Mouse (Mus musculus) embryonic facial prominence, embryonic 12.5 days (tissue): ENCODE measurements around the gene Caln1. TPM values are rescaled to one million over a fixed set of nuclear protein-coding genes. Genes with fewer than 3 reads are reported as not detected.
"Not testable (repeated sequence)": the region's sequence is repeated elsewhere in the genome, so short reads cannot be mapped to it uniquely, and the experiment has no call there.

Experiments used
- ATAC-seq: fragments of 200-750 bp; cut with Nextera tagmentation; 2 replicates; pipeline ENCODE4 v1.8.0; 2017; ENCODE audit not compliant: insufficient number of reproducible peaks, insufficient read depth, low FRiP score, low TSS enrichment
- H3K27ac ChIP-seq: fragments of 300-500 bp; sonication (generic); 2 replicates; pipeline ENCODE4 v1.5.1; 2016; ENCODE audit warnings: mild to moderate bottlenecking
- H3K27me3 ChIP-seq: fragments of 300-500 bp; sonication (generic); 2 replicates; pipeline ENCODE4 v1.6.1; 2016; ENCODE audit warnings: mild to moderate bottlenecking, moderate library complexity
- H3K36me3 ChIP-seq: fragments of 300-500 bp; sonication (generic); 2 replicates; pipeline ENCODE4 v1.6.1; 2016; ENCODE audit warnings: mild to moderate bottlenecking
- H3K4me1 ChIP-seq: fragments of 300-500 bp; sonication (generic); 2 replicates; pipeline ENCODE4 v1.6.1; 2016
- H3K4me2 ChIP-seq: fragments of 300-500 bp; sonication (generic); replicated peaks from 2 replicates; pipeline ENCODE4 v1.6.1; 2016; ENCODE audit warnings: mild to moderate bottlenecking, moderate library complexity
- H3K4me3 ChIP-seq: fragments of 300-500 bp; sonication (generic); 2 replicates; pipeline ENCODE4 v1.5.1; 2016; ENCODE audit warnings: mild to moderate bottlenecking
- H3K9ac ChIP-seq: fragments of 300-500 bp; sonication (generic); 2 replicates; pipeline ENCODE4 v1.6.1; 2016; ENCODE audit warnings: mild to moderate bottlenecking, moderate library complexity
- H3K9me3 ChIP-seq: fragments of 300-500 bp; sonication (generic); 2 replicates; pipeline ENCODE4 v1.6.1; 2016; ENCODE audit warnings: mild to moderate bottlenecking, moderate library complexity
- WGBS: fragments of 180-500 bp; shearing (Covaris S2); methylation state at CpG from one replicate; pipeline ENCODE4 v1.1.7; 2016; 5-methylcytosine and 5-hydroxymethylcytosine counted together
- polyA plus RNA-seq: library from polyadenylated mRNA; unstranded; fragments of >200 nt; fragmentation: Nextera tagmentation; extraction: Ambion mirVana; gene quantifications from 2 replicates; pipeline ENCODE4 v1.2.1, GENCODE M21; 2016

Gene Caln1
- polyA plus RNA-seq, 1 experiment from 2014 or later, result 3.1 TPM

DNA sequence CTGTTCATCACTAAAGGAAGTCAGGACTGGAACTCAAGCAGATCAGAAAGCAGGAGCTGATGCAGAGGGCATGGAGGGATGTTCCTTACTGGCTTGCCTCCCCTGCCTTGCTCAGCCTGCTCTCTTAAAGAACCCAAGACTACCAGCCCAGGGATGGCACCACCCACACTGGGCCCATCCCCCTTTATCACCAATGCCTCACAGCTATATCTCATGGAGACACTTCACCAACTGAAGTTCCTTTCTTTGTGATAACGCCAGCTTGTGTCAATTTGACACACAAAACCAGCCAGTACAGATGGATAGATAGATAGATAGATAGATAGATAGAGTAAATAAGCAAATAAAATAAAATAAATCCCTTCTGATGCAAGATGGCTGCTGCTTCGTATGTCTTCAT, 276.9 kb downstream of the Caln1 start:
- not testable (repeated sequence) for H3K4me3 ChIP-seq, H3K27me3 ChIP-seq, H3K36me3 ChIP-seq, ATAC-seq, H3K9ac ChIP-seq, H3K4me2 ChIP-seq, H3K9me3 ChIP-seq, H3K4me1 ChIP-seq, H3K27ac ChIP-seq
- WGBS, result 86% methylated on average over 2 of the region's 2 CpGs

DNA sequence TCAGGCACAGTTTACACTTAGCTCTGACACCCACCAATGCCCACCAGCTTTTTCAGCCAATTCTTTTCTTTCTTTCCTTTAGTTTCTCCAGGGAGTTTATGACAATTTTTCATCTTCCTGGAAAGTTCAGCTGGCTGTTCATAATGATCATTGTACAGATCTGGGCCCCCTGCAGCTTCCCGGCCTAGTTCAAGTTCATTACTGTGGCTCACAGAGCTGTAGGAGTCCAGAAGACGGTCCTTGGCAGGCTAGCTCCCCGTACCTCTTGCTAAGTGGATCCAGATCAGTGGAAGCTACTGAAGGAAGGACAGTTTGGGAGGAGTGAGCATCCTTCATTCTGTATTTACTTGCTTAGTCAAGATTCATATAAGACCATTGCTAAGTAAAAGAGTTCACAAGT, 288.9 kb downstream of the Caln1 start:
- Histone ChIP-seq H3K4me2 (no peak overlapping the region), H3K9ac (no peak overlapping the region), H3K4me1 (no peaks in the 10 kb centered on the region), H3K27me3 (no peaks in the 10 kb centered on the region), H3K9me3 (no peaks in the 10 kb centered on the region), H3K4me3 (no peak overlapping the region), H3K36me3 (no peaks in the 10 kb centered on the region), H3K27ac (no peak overlapping the region)
- no peak for ATAC-seq
- WGBS, result 70% methylated on average over 3 of the region's 3 CpGs

DNA sequence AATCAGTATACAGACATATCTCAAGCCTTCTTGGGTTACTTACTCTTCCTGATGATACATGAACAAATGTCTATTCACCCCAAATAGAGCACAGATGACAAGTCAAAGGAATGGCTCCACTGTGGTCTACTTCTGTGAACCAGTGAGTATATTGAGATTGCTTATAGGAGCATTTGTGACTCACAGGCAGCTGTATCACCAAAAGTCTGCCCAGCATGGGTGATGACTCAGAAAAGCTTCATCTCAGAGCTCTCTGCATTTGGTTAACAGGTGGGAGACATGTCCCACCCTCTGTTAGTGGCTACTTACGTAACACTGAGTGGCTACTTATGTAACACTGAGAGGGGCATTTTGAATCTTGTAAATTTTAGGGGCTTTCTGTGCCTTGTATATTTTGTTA, 296.8 kb downstream of the Caln1 start:
- no peak for ATAC-seq
- no peaks in the 10 kb centered on the region for H3K27me3 ChIP-seq
- H3K4me3 ChIP-seq, result no peak overlapping the region
- H3K27ac ChIP-seq, result no peak overlapping the region
- no peaks in the 10 kb centered on the region for H3K4me1 ChIP-seq
- H3K9me3 ChIP-seq, result no peaks in the 10 kb centered on the region
- no peak overlapping the region for H3K4me2 ChIP-seq
- no peak overlapping the region for H3K9ac ChIP-seq
- H3K36me3 ChIP-seq, result no peaks in the 10 kb centered on the region
- WGBS, result 81% methylated on average over 1 of the region's 1 CpGs

DNA sequence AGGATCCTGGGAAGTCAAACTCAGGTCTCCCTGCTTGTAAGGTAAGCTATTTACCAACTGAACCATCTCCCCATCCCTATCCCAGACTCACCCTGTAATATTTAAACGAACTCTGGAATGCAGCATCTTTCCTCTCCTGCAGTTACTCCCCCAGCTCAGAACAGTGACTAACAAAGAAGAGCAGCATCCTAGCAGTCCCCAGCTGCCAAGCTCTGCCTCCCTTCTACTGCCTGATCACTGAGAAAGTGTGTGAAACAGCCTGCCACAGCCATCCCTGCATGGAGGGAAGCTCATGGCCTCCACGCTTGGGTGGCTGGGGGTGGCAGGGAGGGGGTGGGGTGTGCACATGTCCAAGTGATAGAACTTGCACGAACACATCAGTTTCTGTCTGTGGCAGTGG, 303.3 kb downstream of the Caln1 start:
- H3K4me3 ChIP-seq, result no peak overlapping the region
- H3K36me3 ChIP-seq, result no peaks in the 10 kb centered on the region
- H3K27me3 ChIP-seq, result no peaks in the 10 kb centered on the region
- H3K27ac ChIP-seq, result no peak overlapping the region
- no peak for ATAC-seq
- H3K9ac ChIP-seq, result no peak overlapping the region
- H3K4me2 ChIP-seq, result no peak overlapping the region
- no peaks in the 10 kb centered on the region for H3K9me3 ChIP-seq
- 54% methylated on average over 3 of the region's 3 CpGs for WGBS
- no peaks in the 10 kb centered on the region for H3K4me1 ChIP-seq

- no peak overlapping the region for H3K9ac ChIP-seq
- 72% methylated on average over 3 of the region's 3 CpGs for WGBS
Measured at GRCm38 (mm10) chr5:130673092-130673491, 303.8 kb downstream of the Caln1 start.

DNA sequence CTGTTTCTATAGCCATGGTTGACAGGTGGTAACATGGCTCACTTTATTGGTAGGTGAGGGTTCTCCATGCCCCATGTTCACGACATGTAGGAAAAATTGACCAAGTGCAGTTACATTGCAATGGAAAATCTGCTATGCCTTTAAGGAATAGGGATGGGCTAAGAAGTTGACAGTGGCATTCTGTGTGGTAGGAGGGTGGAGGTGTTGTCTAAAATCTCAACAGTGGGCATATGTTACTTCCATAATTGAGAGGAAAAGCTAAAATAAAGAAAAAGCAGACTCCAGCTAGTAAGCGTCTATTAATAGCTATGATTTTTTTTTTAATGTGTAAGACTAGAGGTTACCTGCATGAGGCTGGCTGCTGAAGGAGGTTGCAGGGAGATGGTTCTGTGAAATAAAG, 308.6 kb downstream of the Caln1 start:
- no peak overlapping the region for H3K4me3 ChIP-seq
- no peaks in the 10 kb centered on the region for H3K27me3 ChIP-seq
- H3K9ac ChIP-seq, result no peak overlapping the region
- no peak overlapping the region for H3K27ac ChIP-seq
- no peaks in the 10 kb centered on the region for H3K36me3 ChIP-seq
- no peaks in the 10 kb centered on the region for H3K4me1 ChIP-seq
- no peaks in the 10 kb centered on the region for H3K9me3 ChIP-seq
- WGBS, result 85% methylated on average over 2 of the region's 2 CpGs
- ATAC-seq, result no peak
- no peak overlapping the region for H3K4me2 ChIP-seq

More at GRCm38 (mm10) chr5:130673092-130673491, 303.8 kb downstream of the Caln1 start:
- H3K27ac ChIP-seq, result no peak overlapping the region
- ATAC-seq, result no peak
- no peaks in the 10 kb centered on the region for H3K9me3 ChIP-seq
- no peak overlapping the region for H3K4me2 ChIP-seq
- H3K36me3 ChIP-seq, result no peaks in the 10 kb centered on the region
- H3K4me1 ChIP-seq, result no peaks in the 10 kb centered on the region
- no peaks in the 10 kb centered on the region for H3K27me3 ChIP-seq
- H3K4me3 ChIP-seq, result no peak overlapping the region

DNA sequence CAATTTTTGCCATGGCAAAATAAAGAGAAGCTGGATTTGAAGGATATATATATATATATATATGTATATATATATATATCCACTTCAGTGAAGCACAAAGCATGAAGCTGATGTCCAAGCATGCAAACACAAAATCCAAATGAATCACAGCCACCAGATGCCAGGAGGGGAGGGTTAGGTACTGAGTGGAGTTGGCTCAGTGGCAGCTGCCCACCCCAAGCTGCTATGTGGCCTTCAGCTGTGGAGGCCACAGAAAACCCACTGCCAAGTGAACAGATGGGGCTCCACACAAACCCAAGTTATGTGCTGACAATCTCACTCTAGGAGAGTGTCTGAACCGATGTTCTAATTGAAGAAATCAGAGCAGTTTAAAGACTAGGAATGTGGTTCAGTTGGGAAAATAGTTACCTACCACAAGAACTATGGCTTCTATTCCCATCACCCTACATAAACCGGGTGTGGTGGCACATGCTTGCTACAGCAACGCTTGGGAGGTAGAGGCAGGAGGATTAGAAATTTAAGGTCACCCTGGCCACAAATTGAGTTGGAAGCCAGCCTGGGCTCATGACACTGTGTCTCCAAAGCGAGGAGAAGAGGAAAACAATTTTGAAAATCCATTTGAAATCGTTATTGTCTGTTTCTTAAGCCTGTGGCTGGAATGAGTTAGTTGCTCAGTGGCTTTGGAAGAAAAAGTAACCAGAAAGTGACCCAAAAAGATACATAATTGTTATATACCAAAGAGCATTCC, 316.8 kb downstream of the Caln1 start:
- no peak overlapping the region for H3K9ac ChIP-seq
- WGBS, result 75% methylated on average over 5 of the region's 5 CpGs
- no peaks in the 10 kb centered on the region for H3K27me3 ChIP-seq
- no peaks in the 10 kb centered on the region for H3K9me3 ChIP-seq
- no peaks in the 10 kb centered on the region for H3K4me1 ChIP-seq
- H3K4me2 ChIP-seq, result no peak overlapping the region
- no peak overlapping the region for H3K27ac ChIP-seq
- no peaks in the 10 kb centered on the region for H3K36me3 ChIP-seq
- no peak overlapping the region for H3K4me3 ChIP-seq
- ATAC-seq, result no peak

- ATAC-seq, result no peak
- Histone ChIP-seq H3K9me3 (no peaks in the 10 kb centered on the region), H3K4me2 (no peak overlapping the region), H3K27me3 (no peaks in the 10 kb centered on the region), H3K4me3 (no peak overlapping the region), H3K4me1 (no peaks in the 10 kb centered on the region), H3K27ac (no peak overlapping the region), H3K9ac (no peak overlapping the region), H3K36me3 (no peaks in the 10 kb centered on the region)
- WGBS, result 44% methylated on average over 16 of the region's 16 CpGs
Measured at GRCm38 (mm10) chr5:130688385-130689138, 319.3 kb downstream of the Caln1 start.

DNA sequence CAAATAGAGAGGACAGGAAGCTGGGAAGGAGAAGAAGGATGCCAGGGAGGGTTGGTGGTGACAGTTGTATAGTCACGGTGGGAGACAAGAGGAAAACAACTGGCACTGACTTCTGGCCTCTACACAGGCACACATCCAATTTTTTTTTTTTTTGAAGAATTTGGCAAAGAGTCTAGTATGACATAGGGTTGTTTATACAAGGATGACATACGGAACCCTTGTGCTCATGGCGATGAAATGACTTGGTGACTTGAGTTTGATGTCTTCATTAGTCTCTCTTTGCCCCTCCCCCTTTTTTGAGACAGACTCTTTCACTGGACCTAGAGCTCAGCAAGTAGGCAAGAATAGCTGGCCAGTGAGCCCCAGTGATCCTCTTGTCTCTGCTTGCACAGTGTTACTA, 322.1 kb downstream of the Caln1 start:
- no peak for ATAC-seq
- Histone ChIP-seq H3K9ac (no peak overlapping the region), H3K9me3 (no peaks in the 10 kb centered on the region), H3K27ac (no peak overlapping the region), H3K27me3 (no peaks in the 10 kb centered on the region), H3K36me3 (no peaks in the 10 kb centered on the region), H3K4me3 (no peak overlapping the region), H3K4me1 (no peaks in the 10 kb centered on the region), H3K4me2 (no peak overlapping the region)
- 87% methylated on average over 3 of the region's 3 CpGs for WGBS

DNA sequence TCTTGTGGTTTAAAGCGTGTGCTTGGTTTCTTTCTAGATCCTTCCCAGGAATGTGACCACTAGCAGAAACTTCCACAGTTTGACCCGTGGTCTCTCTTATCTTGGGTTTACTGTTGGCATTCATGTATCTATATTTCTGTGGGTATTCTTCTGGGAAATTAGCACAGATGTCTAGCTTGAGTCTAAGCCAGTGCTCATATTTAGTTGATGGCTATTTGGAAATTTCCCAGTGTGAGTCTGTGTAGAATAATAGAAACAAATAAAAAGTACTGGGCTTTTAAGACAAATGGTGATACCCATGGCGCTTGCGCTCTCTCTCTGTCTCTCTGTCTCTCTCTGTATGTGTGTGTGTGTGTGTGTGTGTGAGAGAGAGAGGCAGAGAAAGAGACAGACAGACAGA, 330.2 kb downstream of the Caln1 start:
- no peak for ATAC-seq
- Histone ChIP-seq H3K4me3 (no peak overlapping the region), H3K36me3 (no peaks in the 10 kb centered on the region), H3K4me1 (no peaks in the 10 kb centered on the region), H3K27ac (no peak overlapping the region), H3K27me3 (no peaks in the 10 kb centered on the region), H3K9ac (no peak overlapping the region), H3K9me3 (no peaks in the 10 kb centered on the region), H3K4me2 (no peak overlapping the region)
- 93% methylated on average over 4 of the region's 4 CpGs for WGBS

DNA sequence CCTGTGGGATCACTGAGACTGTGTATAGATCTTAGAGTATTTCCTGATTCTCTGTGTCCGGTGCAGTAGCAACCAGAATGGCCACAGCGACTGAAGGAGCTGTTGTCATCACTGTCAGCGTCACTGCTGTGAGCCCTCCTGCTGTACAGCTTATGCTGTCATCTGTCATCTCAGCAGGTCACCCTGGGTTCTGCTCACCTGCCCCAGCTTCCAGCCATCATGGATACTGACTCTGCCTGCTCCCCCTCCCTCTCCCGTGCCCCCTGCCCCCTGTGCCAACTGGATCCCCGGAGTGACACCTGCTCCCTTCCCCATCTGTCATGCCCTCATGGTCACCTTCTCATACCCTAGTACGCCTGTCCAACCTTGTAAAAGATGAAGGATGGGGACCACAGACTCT, 332.5 kb downstream of the Caln1 start:
- no peaks in the 10 kb centered on the region for H3K36me3 ChIP-seq

GRCm38 (mm10) chr5:130702361-130702760, 333.1 kb downstream of the Caln1 start:
- no peak overlapping the region for H3K27ac ChIP-seq
- H3K36me3 ChIP-seq, result no peaks in the 10 kb centered on the region
- H3K4me2 ChIP-seq, result no peak overlapping the region
- ATAC-seq, result no peak
- no peak overlapping the region for H3K9ac ChIP-seq
- no peak overlapping the region for H3K4me3 ChIP-seq
- WGBS, result 86% methylated on average over 4 of the region's 4 CpGs
- H3K4me1 ChIP-seq, result no peaks in the 10 kb centered on the region
- H3K9me3 ChIP-seq, result no peaks in the 10 kb centered on the region
- H3K27me3 ChIP-seq, result no peaks in the 10 kb centered on the region

More for the DNA sequence above, 332.5 kb downstream of the Caln1 start:
- Histone ChIP-seq H3K27me3 (no peaks in the 10 kb centered on the region), H3K4me2 (no peak overlapping the region), H3K4me1 (no peaks in the 10 kb centered on the region), H3K27ac (no peak overlapping the region), H3K9ac (no peak overlapping the region), H3K4me3 (no peak overlapping the region), H3K9me3 (no peaks in the 10 kb centered on the region)
- no peak for ATAC-seq
- WGBS, result 76% methylated on average over 6 of the region's 6 CpGs
